Mouse (Mus musculus) kidney, postnatal 14 days (tissue): ENCODE data around the gene Gm5935.
"Not testable (repeated sequence)": the region's sequence is repeated elsewhere in the genome, so short reads cannot be mapped to it uniquely, and the experiment has no call there.

Experiments
- DNase-seq: peaks from one replicate; pipeline ENCODE4 v3.0.0; 2022; ENCODE audit warnings: mixed read lengths

Gm5935 gene

DNA sequence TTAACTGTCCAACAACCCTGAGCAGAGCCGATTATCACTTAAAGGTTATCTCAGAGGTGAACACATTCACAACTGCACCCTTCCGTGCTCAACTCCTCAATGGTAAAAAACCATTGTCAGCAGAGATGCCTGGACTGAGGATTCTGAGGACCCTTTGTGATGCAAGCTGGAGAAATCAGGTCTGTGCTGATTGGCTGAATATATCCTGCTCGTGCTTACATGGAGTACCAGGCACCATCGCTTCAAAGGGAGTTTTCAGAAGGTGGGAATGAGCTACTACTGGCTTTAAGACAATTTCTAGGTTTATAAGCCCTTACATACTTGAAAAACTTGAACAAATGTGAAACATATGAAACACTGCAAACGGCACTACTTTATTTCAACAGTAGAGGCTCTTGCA is at the start of gene Gm5935:
Gene Gm5935 (minus strand): TSS at position 101 of the 400 bp plus-strand sequence.
- DNase-seq = not testable (repeated sequence)
